9 mouse cellular contexts compared by ENCODE assay signal in the genomic region with DNA sequence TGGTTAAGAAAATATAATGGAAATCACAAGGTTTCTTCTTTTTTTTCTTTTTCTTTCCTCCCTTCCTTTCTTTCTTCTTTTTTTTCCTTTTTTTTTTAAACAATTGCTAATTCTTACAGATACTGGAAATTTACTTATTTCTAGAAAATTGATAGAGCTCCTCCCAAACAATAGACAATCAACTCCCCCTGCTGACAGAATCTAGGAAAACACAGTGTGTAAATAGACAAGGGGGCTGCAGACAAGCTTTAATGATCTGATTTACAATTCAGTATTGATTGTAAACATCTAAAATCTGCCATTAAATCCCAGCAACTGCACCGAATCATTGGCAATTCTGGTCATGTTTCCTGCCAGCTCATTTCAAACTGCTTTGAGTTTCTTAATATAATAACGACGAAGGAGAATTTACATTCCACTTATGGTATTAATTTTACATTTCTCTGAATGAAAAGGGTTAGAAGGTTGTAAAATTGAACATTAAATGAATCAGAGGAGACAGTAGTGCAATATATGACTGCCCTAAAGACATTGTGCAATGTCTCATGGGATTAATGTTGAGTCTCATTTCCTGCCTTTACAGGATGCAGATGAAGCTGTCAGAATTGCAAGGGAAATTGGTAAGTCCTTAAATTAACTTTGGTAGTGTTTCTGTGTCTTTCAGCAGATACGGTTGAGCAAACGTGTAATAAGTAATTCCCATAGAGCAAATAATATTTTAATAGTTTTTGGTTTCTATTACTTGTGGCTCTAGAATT.
A peak's percentile ranks its signal among the peaks of the same experiment; 100 is the strongest.
DNase-seq lines count a peak whose midpoint lies in the region; TF ChIP-seq lines count a peak whose summit lies in the region.
"Had no signal": no experiment of that assay in that cellular context is flagged by ENCODE, and none has a peak within 500 bp of the region (broad histone marks: within the 10 kb centered on the region; RNA-seq: fewer than 3 reads in every experiment).

No protein-coding gene starts in this region.

- H3K4me1 ChIP-seq in MEL (ENCODE audit: control insufficient read depth in 1 of 2, insufficient read depth in 2 of 2, low read length in 2 of 2): peaks cover 2 to 6% of the 10 kb centered on the region in 2 experiments

- no peak overlapping the region for H3K27ac ChIP-seq in left cerebral cortex, adult 2 months
- H3K27ac ChIP-seq in MEL (ENCODE audit: control insufficient read depth, low read depth, low read length): no peak overlapping the region

- no peak overlapping the region for H3K4me3 ChIP-seq in left cerebral cortex, adult 2 months
- H3K4me3 ChIP-seq in MEL (ENCODE audit: control insufficient read depth in 1 of 2, insufficient read depth in 1 of 2, low read depth in 2 of 2, low read length in 2 of 2): no peak overlapping the region

- peaks cover 0 to 22% of the 10 kb centered on the region in 2 experiments; a peak in 2 of 4 replicates for H3K36me3 ChIP-seq in MEL (ENCODE audit: control insufficient read depth in 1 of 2, insufficient read depth in 2 of 2, low read length in 2 of 2)

- no peaks in the 10 kb centered on the region for H3K27me3 ChIP-seq in MEL (ENCODE audit: control insufficient read depth in 1 of 2, insufficient read depth in 2 of 2, low read length in 2 of 2)

- TF ChIP-seq EP300 in MEL (IDR thresholded peaks at IDR 0.05; ENCODE audit: low read depth in 1 of 2, low read length in 2 of 2): no peak

- no peak for TF ChIP-seq POLR2A in MEL (IDR thresholded peaks at IDR 0.05; ENCODE audit: control insufficient read depth in 1 of 2, insufficient read depth in 1 of 2, low read depth in 1 of 2, low read length in 2 of 2, poor library complexity in 1 of 2)

- no peaks in the 10 kb centered on the region for H3K79me2 ChIP-seq in MEL (ENCODE audit: control insufficient read depth, insufficient read depth, low read length, poor library complexity)

- no peak overlapping the region for H3K9ac ChIP-seq in MEL (ENCODE audit: control insufficient read depth, low read depth, low read length, poor library complexity, severe bottlenecking)

- intact Hi-C loops in left cerebral cortex, adult 2 months (cut with DNase I): loop anchor here (5.0 kb wide), 1 partner anchor 416 kb away; no protein-coding TSS in a partner anchor
- intact Hi-C loops in left cerebral cortex, postnatal 10 days (cut with DNase I): no loop called here
- intact Hi-C loops in left cerebral cortex, postnatal 36 days (cut with DNase I): no loop called here

- H3K9me3 ChIP-seq in MEL (replicated peaks; ENCODE audit: insufficient read depth, low read length): no peaks in the 10 kb centered on the region

- peak; percentile 22 for DNase-seq in embryo, embryonic 10 days (ENCODE audit: low spot score)
- no peak for DNase-seq in embryo, embryonic 9.5 days (ENCODE audit: extremely low spot score)
- DNase-seq in left cerebral cortex, adult 2 months (ENCODE audit: extremely low spot score in 1 of 2, low spot score in 2 of 2): no peak
- no peak for DNase-seq in left cerebral cortex, postnatal 10 days (ENCODE audit: extremely low spot score in 1 of 2, low spot score in 2 of 2)
- no peak for DNase-seq in MEL (ENCODE audit: low read depth, low spot score)
- peak; percentile 35 for DNase-seq in hindlimb bud, embryonic 11.5 days (ENCODE audit: extremely low spot score, low read depth, low spot score)
- no peak for DNase-seq in gastrocnemius, postnatal 10 days
- no peak for DNase-seq in left cerebral cortex, postnatal 36 days (ENCODE audit: low spot score in 2 of 2)
- DNase-seq: cerebellum, adult 2 months had no signal

- TF ChIP-seq RAD21 in MEL (IDR thresholded peaks at IDR 0.05; ENCODE audit: low read depth, low read length): peak; percentile 58

- TF ChIP-seq CTCF in left cerebral cortex, adult 2 months (IDR thresholded peaks at IDR 0.05): peak; percentile 37
- peak in 2 of 3 experiments; percentile 8 to 45; a peak in 3 of 6 replicates for TF ChIP-seq CTCF in MEL (IDR thresholded peaks at IDR 0.05 in 2 of 3, conservative IDR thresholded peaks at IDR 0.05 in 1 of 3; ENCODE audit: control insufficient read depth in 1 of 3, insufficient read depth in 1 of 3, low read depth in 2 of 3, low read length in 3 of 3, poor library complexity in 1 of 3, severe bottlenecking in 1 of 3)

TF ChIP-seq in MEL, 35 proteins besides CTCF, POLR2A, EP300 and RAD21:
- TF ChIP-seq JUND (IDR thresholded peaks at IDR 0.05; ENCODE audit: low read depth, low read length) (no peak), E2F4 (IDR thresholded peaks at IDR 0.05; ENCODE audit: borderline replicate concordance, low read depth, low read length) (no peak), MAZ (IDR thresholded peaks at IDR 0.05; ENCODE audit: low read depth, low read length) (no peak), NELFE (IDR thresholded peaks at IDR 0.05; ENCODE audit: low read depth, low read length) (no peak), ZC3H11A (IDR thresholded peaks at IDR 0.05; ENCODE audit: low read depth, low read length) (peak; percentile 46; the same call in 1 of the 2 replicates), SMC3 (IDR thresholded peaks at IDR 0.05; ENCODE audit: low read depth, low read length) (peak; percentile 60), SIN3A (IDR thresholded peaks at IDR 0.05; ENCODE audit: low read length) (no peak), MYB (IDR thresholded peaks at IDR 0.05; ENCODE audit: low read depth, low read length) (no peak), GABPA (IDR thresholded peaks at IDR 0.05; ENCODE audit: low read depth, low read length) (no peak), MAX (IDR thresholded peaks at IDR 0.05; ENCODE audit: low read length) (no peak)

Comparison
In these comparisons a context has a peak if more than half of its experiments do, and no peak if none do; other contexts are left out.
1. DNase-seq: peak in embryo, embryonic 10 days (single experiment) and hindlimb bud, embryonic 11.5 days (single experiment); none in embryo, embryonic 9.5 days (single experiment), left cerebral cortex, adult 2 months (0 of 2), left cerebral cortex, postnatal 10 days (0 of 2), MEL (single experiment), gastrocnemius, postnatal 10 days (single experiment) and left cerebral cortex, postnatal 36 days (0 of 2).